In genomic region chr1:134441737-134442136, GRCm38 (mm10) we compare ENCODE assay signal across 39 mouse cellular contexts. TPM values are rescaled to one million over a fixed set of nuclear protein-coding genes. Genes with fewer than 3 reads are reported as not detected.
"Had no signal": no experiment of that assay in that cellular context is flagged by ENCODE, and none has a peak within 500 bp of the region (broad histone marks: within the 10 kb centered on the region; RNA-seq: fewer than 3 reads in every experiment).

No protein-coding gene starts in this region.

RNA-seq across cellular contexts. Expression of gene 4933406M09Rik, which starts 56.0 kb away (rescaled TPM):
- total RNA-seq: heart, postnatal 10 days; heart, postnatal 14 days; heart, postnatal 25 days; heart, postnatal 36 days; heart, postnatal 4 days; hematopoietic stem cell, adult 5-6 weeks; hindbrain, postnatal 0 days; layer of hippocampus, adult 18-20 months; layer of hippocampus, adult 2 months; layer of hippocampus, adult 8-10 months; layer of hippocampus, postnatal 10 days; layer of hippocampus, postnatal 14 days; layer of hippocampus, postnatal 25 days; layer of hippocampus, postnatal 36 days; left cerebral cortex, adult 18-20 months; left cerebral cortex, adult 2 months; left cerebral cortex, adult 8-10 months had no signal
- polyA plus RNA-seq: heart, embryonic 11.5 days; heart, embryonic 12.5 days; heart, embryonic 13.5 days; heart, embryonic 14.5 days; heart, embryonic 15.5 days; heart, embryonic 16.5 days; heart, postnatal 0 days; hindbrain, embryonic 10.5 days; hindbrain, embryonic 11.5 days; hindbrain, embryonic 12.5 days; hindbrain, embryonic 13.5 days; hindbrain, embryonic 14.5 days; hindbrain, embryonic 15.5 days; hindbrain, postnatal 0 days; inflammation-experienced regulatory T-cells, adult 6 months; intestine, embryonic 14.5 days; intestine, embryonic 15.5 days; intestine, postnatal 0 days; kidney, embryonic 14.5 days; kidney, embryonic 15.5 days; kidney, embryonic 16.5 days; kidney, postnatal 0 days; large intestine, adult 2 months had no signal
